Mouse (Mus musculus) adrenal gland, postnatal 10 days (tissue): Measurements from ENCODE around the gene Xrcc1. TPM values are rescaled to one million over a fixed set of nuclear protein-coding genes. Genes with fewer than 3 reads are reported as not detected.
"Not testable (repeated sequence)": the region's sequence is repeated elsewhere in the genome, so short reads cannot be mapped to it uniquely, and the experiment has no call there.

ENCODE experiments used
- DNase-seq: peaks from one replicate; pipeline ENCODE4 v3.0.0; 2021; ENCODE audit warnings: mixed read lengths
- long read RNA-seq, 2 experiments: library from polyadenylated mRNA; stranded (forward); transcript quantifications; one replicate each; pipeline ENCODE4 v2.0.0; 2021
- total RNA-seq, 2 experiments: library from RNA; stranded (reverse); gene quantifications; 2 replicates each; pipeline ENCODE4 v1.2.3; 2021

The Xrcc1 gene
- total RNA-seq = 10 to 100 TPM; 37.4 to 48.6 TPM
- long read RNA-seq, experiment 1, transcript Xrcc1-201 (17 exons, 2,155 nt) = major isoform, 27 of 45 reads
- long read RNA-seq, experiment 1, partial matches to known transcripts = 11 of 45 reads
- long read RNA-seq, experiment 1, other reads (novel, unspliced or antisense) = 7 of 45 reads
- long read RNA-seq, experiment 2, transcript Xrcc1-201 (17 exons, 2,155 nt) = major isoform, 23 of 40 reads
- long read RNA-seq, experiment 2, partial matches to known transcripts = 6 of 40 reads
- long read RNA-seq, experiment 2, other reads (novel, unspliced or antisense) = 9 of 40 reads

- no peak for DNase-seq
Observed at GRCm38 (mm10) chr7:24546068-24546614, at the start of gene Xrcc1, which contains the start of gene Pinlyp. TSS of gene Xrcc1 (plus strand) at chr7:24546289. TSS of gene Pinlyp (minus strand) at chr7:24546118.

- DNase-seq = no peak
Observed at GRCm38 (mm10) chr7:24499856-24500577, 46.1 kb upstream of the Xrcc1 start.

GRCm38 (mm10) chr7:24500929-24501328, 45.2 kb upstream of the Xrcc1 start:
- peak; percentile 48 for DNase-seq

- DNase-seq = no peak
Observed at GRCm38 (mm10) chr7:24501492-24501891, 44.6 kb upstream of the Xrcc1 start.

- no peak for DNase-seq
Observed at GRCm38 (mm10) chr7:24504004-24504403, 42.1 kb upstream of the Xrcc1 start.

- no peak for DNase-seq
Observed at GRCm38 (mm10) chr7:24504868-24505267, 41.2 kb upstream of the Xrcc1 start.

GRCm38 (mm10) chr7:24505447-24506064, 40.5 kb upstream of the Xrcc1 start:
- DNase-seq = no peak

GRCm38 (mm10) chr7:24506065-24506459, 40.0 kb upstream of the Xrcc1 start:
- peak; percentile 35 for DNase-seq

- DNase-seq = peak; percentile 73
Observed at GRCm38 (mm10) chr7:24506476-24506837, 39.6 kb upstream of the Xrcc1 start.

- peak; percentile 93 for DNase-seq
Observed at GRCm38 (mm10) chr7:24506838-24507725, 39.0 kb upstream of the Xrcc1 start, which contains the start of gene Zfp428. TSS of gene Zfp428 (plus strand) at chr7:24507006.

- no peak for DNase-seq
Observed at GRCm38 (mm10) chr7:24507726-24508114, 38.4 kb upstream of the Xrcc1 start.

GRCm38 (mm10) chr7:24512355-24512754, 33.7 kb upstream of the Xrcc1 start, which contains the start of gene AC161166.1:
TSS of gene AC161166.1 (minus strand) at chr7:24512455.
- no peak for DNase-seq

GRCm38 (mm10) chr7:24516319-24516718, 29.8 kb upstream of the Xrcc1 start:
- DNase-seq = not testable (repeated sequence)

- DNase-seq = no peak
Observed at GRCm38 (mm10) chr7:24517077-24517476, 29.0 kb upstream of the Xrcc1 start.

GRCm38 (mm10) chr7:24517654-24518053, 28.4 kb upstream of the Xrcc1 start:
- DNase-seq = no peak

GRCm38 (mm10) chr7:24519130-24519529, 27.0 kb upstream of the Xrcc1 start:
- no peak for DNase-seq

GRCm38 (mm10) chr7:24520054-24520453, 26.0 kb upstream of the Xrcc1 start:
- not testable (repeated sequence) for DNase-seq

- DNase-seq = no peak
Observed at GRCm38 (mm10) chr7:24522805-24523204, 23.3 kb upstream of the Xrcc1 start.

- no peak for DNase-seq
Observed at GRCm38 (mm10) chr7:24523723-24524122, 22.4 kb upstream of the Xrcc1 start.

- no peak for DNase-seq
Observed at GRCm38 (mm10) chr7:24524978-24525377, 21.1 kb upstream of the Xrcc1 start.

GRCm38 (mm10) chr7:24525686-24526420, 20.2 kb upstream of the Xrcc1 start:
- peak; percentile 42 for DNase-seq
